Mouse (Mus musculus) forebrain, embryonic 14.5 days (tissue): ENCODE data around the gene Uhmk1. TPM values are rescaled to one million over a fixed set of nuclear protein-coding genes. Genes with fewer than 3 reads are reported as not detected.

Experiments
- ATAC-seq: fragments of 200-750 bp; cut with Nextera tagmentation; 2 replicates; pipeline ENCODE4 v1.8.0; 2017; ENCODE audit warnings: mild to moderate bottlenecking, moderate library complexity
- DNase-seq: peaks from one replicate; pipeline ENCODE4 v3.0.0-alpha.2; 2015; ENCODE audit warnings: low spot score
- H3K27ac ChIP-seq: fragments of 300-500 bp; sonication (generic); 2 replicates; pipeline ENCODE4 v1.5.1; 2014; ENCODE audit warnings: low read depth, mild to moderate bottlenecking, control low read depth, low read length, moderate library complexity
- H3K27me3 ChIP-seq: fragments of 300-500 bp; sonication (generic); replicated peaks from 2 replicates; pipeline ENCODE4 v1.6.1; 2014; ENCODE audit warnings: low read length, control low read depth, mixed read lengths; ENCODE audit not compliant: control insufficient read depth, insufficient read depth
- H3K36me3 ChIP-seq: fragments of 300-500 bp; sonication (generic); 2 replicates; pipeline ENCODE4 v1.6.1; 2014; ENCODE audit warnings: low read length, control low read depth; ENCODE audit not compliant: control insufficient read depth, insufficient read depth
- H3K4me1 ChIP-seq: fragments of 300-500 bp; sonication (generic); 2 replicates; pipeline ENCODE4 v1.6.1; 2014; ENCODE audit warnings: antibody characterized with exemption, low read length, control low read depth; ENCODE audit not compliant: control insufficient read depth, insufficient read depth
- H3K4me2 ChIP-seq: fragments of 300-500 bp; sonication (generic); 2 replicates; pipeline ENCODE4 v1.6.1; 2014; ENCODE audit warnings: mild to moderate bottlenecking, control low read depth, low read length
- H3K4me3 ChIP-seq: fragments of 300-500 bp; sonication (generic); 2 replicates; pipeline ENCODE4 v1.5.1; 2014; ENCODE audit warnings: low read depth, low read length, control low read depth
- H3K9ac ChIP-seq: fragments of 300-500 bp; sonication (generic); 2 replicates; pipeline ENCODE4 v1.6.1; 2014; ENCODE audit warnings: mild to moderate bottlenecking, low read length, control low read depth, moderate library complexity
- H3K9me3 ChIP-seq: fragments of 300-500 bp; sonication (generic); replicated peaks from 2 replicates; pipeline ENCODE4 v1.6.1; 2016; ENCODE audit warnings: low read length, control low read depth, mixed read lengths; ENCODE audit not compliant: control insufficient read depth
- WGBS: fragments of 180-500 bp; shearing (Covaris S2); extraction: QIAGEN DNeasy Blood & Tissue Kit; methylation state at CpG from one replicate; pipeline ENCODE4 v1.1.7; 2014; 5-methylcytosine and 5-hydroxymethylcytosine counted together
- polyA plus RNA-seq: library from polyadenylated mRNA; unstranded; fragments of >200 nt; fragmentation: Nextera tagmentation; extraction: Ambion mirVana; gene quantifications from 2 replicates; pipeline ENCODE4 v1.2.1, GENCODE M21; 2014

Gene Uhmk1
- polyA plus RNA-seq, 1 experiment from 2014 or later: 7.4 TPM

- no peaks in the 10 kb centered on the region for H3K27me3 ChIP-seq
- peak overlapping the region; percentile 79 for H3K4me3 ChIP-seq
- H3K9ac ChIP-seq: peak overlapping the region; percentile 89; the same call in 1 of the 2 replicates
- H3K4me1 ChIP-seq: 0 out of 2 replicates have a peak, but pooled peaks cover 7% of the 10 kb centered on the region
- 73% methylated on average over 3 of the region's 3 CpGs for WGBS
- no peak overlapping the region for H3K27ac ChIP-seq
- peaks cover 17% of the 10 kb centered on the region for H3K36me3 ChIP-seq
- DNase-seq (no peak), ATAC-seq (peak; percentile 21; the same call in 1 of the 2 replicates)
- H3K4me2 ChIP-seq: peak overlapping the region; percentile 77
- no peaks in the 10 kb centered on the region for H3K9me3 ChIP-seq
These were observed 393 bp upstream of the Uhmk1 start for GRCm38 (mm10) chr1:170215590-170215989.

GRCm38 (mm10) chr1:170214383-170214756 is 827 bp downstream of the Uhmk1 start:
- WGBS: 45% methylated on average over 7 of the region's 7 CpGs
- peak overlapping the region; percentile 89 for H3K9ac ChIP-seq
- no peaks in the 10 kb centered on the region for H3K9me3 ChIP-seq
- 0 out of 2 replicates have a peak overlapping the region, but pooled peaks have one; percentile 71 for H3K27ac ChIP-seq
- ATAC-seq: no peak
- H3K4me2 ChIP-seq: peak overlapping the region; percentile 77
- DNase-seq: no peak
- H3K36me3 ChIP-seq: peaks cover 26% of the 10 kb centered on the region
- no peaks in the 10 kb centered on the region for H3K27me3 ChIP-seq
- H3K4me3 ChIP-seq: peak overlapping the region; percentile 79
- 0 out of 2 replicates have a peak, but pooled peaks cover 7% of the 10 kb centered on the region for H3K4me1 ChIP-seq

GRCm38 (mm10) chr1:170213181-170213879 is 1.9 kb downstream of the Uhmk1 start:
- peaks cover 35% of the 10 kb centered on the region for H3K36me3 ChIP-seq
- no peak overlapping the region for H3K4me3 ChIP-seq
- H3K4me1 ChIP-seq: 0 out of 2 replicates have a peak, but pooled peaks cover 7% of the 10 kb centered on the region
- no peak overlapping the region for H3K4me2 ChIP-seq
- no peak overlapping the region for H3K9ac ChIP-seq
- no peaks in the 10 kb centered on the region for H3K27me3 ChIP-seq
- no peak for ATAC-seq
- DNase-seq: no peak
- 96% methylated on average over 10 of the region's 10 CpGs for WGBS
- H3K9me3 ChIP-seq: no peaks in the 10 kb centered on the region
- no peak overlapping the region for H3K27ac ChIP-seq

GRCm38 (mm10) chr1:170206395-170206794 is 8.8 kb downstream of the Uhmk1 start:
- no peaks in the 10 kb centered on the region for H3K9me3 ChIP-seq
- H3K27me3 ChIP-seq: no peaks in the 10 kb centered on the region
- no peaks in the 10 kb centered on the region for H3K4me1 ChIP-seq
- no peak overlapping the region for H3K9ac ChIP-seq
- no peak for ATAC-seq
- H3K4me2 ChIP-seq: no peak overlapping the region
- H3K4me3 ChIP-seq: no peak overlapping the region
- DNase-seq: no peak
- H3K27ac ChIP-seq: no peak overlapping the region
- peaks cover 85% of the 10 kb centered on the region for H3K36me3 ChIP-seq
- WGBS: 97% methylated on average over 6 of the region's 6 CpGs

GRCm38 (mm10) chr1:170200379-170200778 is 14.8 kb downstream of the Uhmk1 start:
- Histone ChIP-seq H3K4me1 (no peaks in the 10 kb centered on the region), H3K27ac (no peak overlapping the region), H3K4me3 (no peak overlapping the region), H3K4me2 (no peak overlapping the region), H3K27me3 (no peaks in the 10 kb centered on the region), H3K36me3 (peaks cover 82% of the 10 kb centered on the region), H3K9me3 (no peaks in the 10 kb centered on the region), H3K9ac (no peak overlapping the region)
- WGBS: 82% methylated on average over 3 of the region's 3 CpGs
- DNase-seq (peak; percentile 44), ATAC-seq (no peak)

GRCm38 (mm10) chr1:170196211-170196610 is 19.0 kb downstream of the Uhmk1 start:
- no peak overlapping the region for H3K9ac ChIP-seq
- no peaks in the 10 kb centered on the region for H3K27me3 ChIP-seq
- WGBS: 95% methylated on average over 8 of the region's 8 CpGs
- no peaks in the 10 kb centered on the region for H3K9me3 ChIP-seq
- no peaks in the 10 kb centered on the region for H3K4me1 ChIP-seq
- DNase-seq (no peak), ATAC-seq (no peak)
- H3K4me3 ChIP-seq: no peak overlapping the region
- peaks cover 80% of the 10 kb centered on the region for H3K36me3 ChIP-seq
- no peak overlapping the region for H3K4me2 ChIP-seq
- no peak overlapping the region for H3K27ac ChIP-seq

GRCm38 (mm10) chr1:170191925-170192324 is 23.3 kb downstream of the Uhmk1 start:
- 93% methylated on average over 1 of the region's 1 CpGs for WGBS
- H3K9ac ChIP-seq: no peak overlapping the region
- no peak overlapping the region for H3K4me2 ChIP-seq
- ATAC-seq (no peak), DNase-seq (no peak)
- no peak overlapping the region for H3K27ac ChIP-seq
- H3K9me3 ChIP-seq: no peaks in the 10 kb centered on the region
- peaks cover 44% of the 10 kb centered on the region for H3K36me3 ChIP-seq
- no peaks in the 10 kb centered on the region for H3K27me3 ChIP-seq
- H3K4me3 ChIP-seq: no peak overlapping the region
- no peaks in the 10 kb centered on the region for H3K4me1 ChIP-seq

- Histone ChIP-seq H3K9ac (no peak overlapping the region), H3K9me3 (no peaks in the 10 kb centered on the region), H3K4me2 (no peak overlapping the region), H3K4me1 (no peaks in the 10 kb centered on the region), H3K27me3 (no peaks in the 10 kb centered on the region), H3K4me3 (no peak overlapping the region), H3K27ac (no peak overlapping the region), H3K36me3 (peaks cover 27% of the 10 kb centered on the region)
- WGBS: 92% methylated on average over 4 of the region's 4 CpGs
- ATAC-seq: no peak
- no peak for DNase-seq
These were observed 25.0 kb downstream of the Uhmk1 start for GRCm38 (mm10) chr1:170190225-170190624.

- H3K9ac ChIP-seq: no peak overlapping the region
- H3K4me3 ChIP-seq: no peak overlapping the region
- ATAC-seq (no peak), DNase-seq (no peak)
- no peaks in the 10 kb centered on the region for H3K4me1 ChIP-seq
- H3K4me2 ChIP-seq: no peak overlapping the region
- no peaks in the 10 kb centered on the region for H3K27me3 ChIP-seq
- H3K9me3 ChIP-seq: no peaks in the 10 kb centered on the region
- WGBS: 83% methylated on average over 11 of the region's 11 CpGs
- H3K36me3 ChIP-seq: peaks cover 13% of the 10 kb centered on the region
- H3K27ac ChIP-seq: no peak overlapping the region
These were observed 26.6 kb downstream of the Uhmk1 start for GRCm38 (mm10) chr1:170188601-170189000.
